Mouse (Mus musculus) heart, adult 2 months (tissue): ENCODE results near the gene Olfr331. TPM values are rescaled to one million over a fixed set of nuclear protein-coding genes. Genes with fewer than 3 reads are reported as not detected.

Experiments
- DNase-seq, 2 experiments: peaks; one replicate each; pipeline ENCODE4 v3.0.0; 2021
- H3K27ac ChIP-seq: fragments of 200-600 bp; 2 replicates; pipeline ENCODE4 v1.8.1; 2022
- H3K27me3 ChIP-seq: fragments of 200-500 bp; 2 replicates; pipeline ENCODE4 v1.6.1; 2012; ENCODE audit warnings: mild to moderate bottlenecking, low read length, inconsistent platforms, mixed read lengths; ENCODE audit not compliant: control insufficient read depth, insufficient read depth
- H3K36me3 ChIP-seq: fragments of 200-500 bp; 2 replicates; pipeline ENCODE4 v1.6.1; 2012; ENCODE audit warnings: low read length, inconsistent platforms; ENCODE audit not compliant: control insufficient read depth, insufficient read depth
- H3K4me1 ChIP-seq: fragments of 200-500 bp; 2 replicates; pipeline ENCODE4 v1.6.1; 2011; ENCODE audit warnings: low read length; ENCODE audit not compliant: control insufficient read depth, insufficient read depth
- H3K4me3 ChIP-seq: fragments of 200-600 bp; 2 replicates; pipeline ENCODE4 v1.8.1; 2022
- H3K79me2 ChIP-seq: fragments of 200-500 bp; replicated peaks from 2 replicates; pipeline ENCODE4 v1.6.1; 2012; ENCODE audit warnings: mild to moderate bottlenecking, inconsistent platforms, low read length, moderate library complexity, mixed read lengths; ENCODE audit not compliant: control insufficient read depth, insufficient read depth
- H3K9ac ChIP-seq: fragments of 200-500 bp; 2 replicates; pipeline ENCODE4 v1.6.1; 2012; ENCODE audit warnings: low read depth, mild to moderate bottlenecking, control low read depth, inconsistent platforms, low read length, mixed read lengths
- CTCF ChIP-seq: fragments of 200-600 bp; IDR thresholded peaks from 2 replicates; pipeline ENCODE4 v1.8.1; 2022; ENCODE audit warnings: antibody characterized with exemption, mild to moderate bottlenecking, moderate library complexity
- EP300 ChIP-seq: fragments of 200-500 bp; IDR thresholded peaks from 2 replicates; pipeline ENCODE4 v1.6.1; 2011; ENCODE audit warnings: low read depth, low read length, control low read depth; ENCODE audit not compliant: insufficient read depth
- POLR2A ChIP-seq: fragments of 200-500 bp; IDR thresholded peaks from 2 replicates; pipeline ENCODE4 v1.6.1; 2011; ENCODE audit warnings: mild to moderate bottlenecking, low read depth, low read length, control low read depth; ENCODE audit not compliant: insufficient read depth
- WGBS: fragments of 180-500 bp; shearing (Covaris S2); methylation state at CpG from one replicate; pipeline ENCODE4 v1.1.7; 2018; 5-methylcytosine and 5-hydroxymethylcytosine counted together
- intact Hi-C: fragments of 180-260 bp; cut with DNase I; formaldehyde crosslinking; loops from one replicate; pipeline ENCODE4 v1.15.1; 2025
- polyA plus RNA-seq: library from polyadenylated mRNA; depleted of rRNA; stranded (reverse); fragments of >200 nt; gene quantifications from 2 replicates; pipeline ENCODE4 v1.2.3, GENCODE M21; 2012; rRNA removed
- total RNA-seq, 2 experiments: library from RNA; stranded (reverse); gene quantifications; 2 replicates each; pipeline ENCODE4 v1.2.3; 2021

Gene Olfr331
- total and polyA plus RNA-seq, 3 experiments, result not detected

DNA sequence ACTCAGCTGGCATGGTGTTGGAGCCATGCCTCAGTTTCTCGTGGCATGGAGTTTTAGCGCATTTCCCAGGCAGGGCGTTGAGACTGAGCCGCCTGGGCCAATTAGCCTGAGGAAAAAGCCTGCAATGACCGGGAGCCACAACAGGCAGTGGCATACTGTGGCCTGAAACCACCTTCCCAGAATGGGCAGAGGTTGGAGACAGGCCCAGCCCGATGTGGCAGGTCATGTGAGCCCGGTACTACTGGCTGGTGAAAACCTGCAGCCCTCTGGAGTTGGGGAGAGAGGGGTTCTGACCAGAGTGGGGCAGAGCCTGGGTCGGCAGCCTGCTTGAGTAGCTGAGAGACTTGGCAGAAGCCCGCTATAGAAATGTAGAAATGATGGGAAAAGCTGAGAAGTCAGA is 3.6 kb downstream of the Olfr331 start:
- H3K27me3 ChIP-seq, result no peaks in the 10 kb centered on the region
- H3K9ac ChIP-seq, result no peak overlapping the region
- WGBS, result 50% methylated on average over 9 of the region's 9 CpGs
- peak; percentile 48 to 67 for DNase-seq
- intact Hi-C loops, result loop anchor here (1.0 to 10.0 kb wide), 3 partner anchors 96 to 197 kb away; partner anchors contain the start of gene Olfr323
- no peak overlapping the region for H3K4me3 ChIP-seq
- no peak overlapping the region; the same call in 1 of the 2 replicates for H3K27ac ChIP-seq
- no peaks in the 10 kb centered on the region for H3K79me2 ChIP-seq
- no peak for TF ChIP-seq CTCF
- no peak for TF ChIP-seq POLR2A
- no peak for TF ChIP-seq EP300
- no peaks in the 10 kb centered on the region for H3K4me1 ChIP-seq
- H3K36me3 ChIP-seq, result no peaks in the 10 kb centered on the region

GRCm38 (mm10) chr11:58492455-58492854 is 9.9 kb downstream of the Olfr331 start, which contains the start of gene Olfr332:
TSS of gene Olfr332 (minus strand) at chr11:58492555.
- H3K27ac ChIP-seq, result no peak within 1 kb of the TSS
- no peaks in the 10 kb centered on the region for H3K79me2 ChIP-seq
- 57% methylated on average over 2 of the region's 2 CpGs for WGBS
- DNase-seq, result no peak
- H3K9ac ChIP-seq, result no peak within 1 kb of the TSS
- no peak for TF ChIP-seq POLR2A
- TF ChIP-seq CTCF, result no peak
- TF ChIP-seq EP300, result no peak
- intact Hi-C loops, result loop anchor here (10.0 kb wide), 1 partner anchor 142 kb away; the partner anchor contains the start of gene Olfr323
- H3K36me3 ChIP-seq, result no peaks in the 10 kb centered on the region
- no peaks in the 10 kb centered on the region for H3K4me1 ChIP-seq
- no peaks in the 10 kb centered on the region for H3K27me3 ChIP-seq
- H3K4me3 ChIP-seq, result no peak within 1 kb of the TSS

DNA sequence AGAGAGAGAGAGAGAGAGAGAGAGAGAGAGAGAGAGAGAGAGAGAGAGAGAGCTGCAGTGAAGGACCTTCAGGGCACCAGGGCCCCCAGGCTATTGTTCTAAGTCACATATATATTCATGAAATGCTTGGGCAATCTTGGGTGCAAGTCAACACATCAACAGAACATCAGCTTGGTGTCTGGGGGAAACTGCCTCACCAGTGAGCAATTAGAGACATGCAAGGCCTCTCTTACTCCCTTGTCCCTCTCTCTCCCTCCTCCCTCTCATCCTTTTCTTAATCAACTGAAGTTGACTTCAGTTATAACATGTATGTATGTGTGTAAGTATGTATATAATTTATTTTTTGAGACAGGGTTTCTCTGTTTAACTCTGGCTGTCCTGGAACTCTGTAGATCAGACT is 40.2 kb downstream of the Olfr331 start, which contains the start of gene Olfr30:
Gene Olfr30, minus strand, starts transcription at position 101 of the 400 bp plus-strand sequence.
- Histone ChIP-seq H3K9ac (no peak within 1 kb of the TSS), H3K27me3 (no peaks in the 10 kb centered on the region), H3K36me3 (no peaks in the 10 kb centered on the region), H3K27ac (no peak within 1 kb of the TSS), H3K4me3 (no peak within 1 kb of the TSS), H3K4me1 (no peaks in the 10 kb centered on the region), H3K79me2 (no peaks in the 10 kb centered on the region)
- intact Hi-C loops, result no loop called here
- no peak for TF ChIP-seq EP300
- DNase-seq, result no peak

DNA sequence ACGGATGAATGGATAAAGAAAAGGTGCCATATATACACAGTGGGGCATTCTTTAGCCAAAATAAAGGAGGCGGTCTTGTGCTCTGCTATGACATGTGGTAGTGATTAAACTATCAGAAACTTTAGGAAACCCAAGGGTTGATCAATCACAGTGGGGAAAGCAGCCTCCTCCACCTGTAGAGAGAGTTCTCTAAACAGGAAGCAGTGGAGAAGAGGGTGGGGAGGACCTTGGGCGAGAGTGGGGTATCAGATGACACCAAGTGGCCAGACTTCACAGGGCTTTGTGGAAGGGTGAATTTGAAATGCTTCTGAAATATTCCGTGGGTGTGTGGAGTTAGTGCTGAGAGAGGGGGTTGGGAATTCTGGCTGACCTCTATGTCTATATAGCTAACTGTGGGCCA is 48.8 kb downstream of the Olfr331 start:
- intact Hi-C loops, result no loop called here
- H3K4me3 ChIP-seq, result no peak overlapping the region
- H3K9ac ChIP-seq, result no peak overlapping the region
- no peak overlapping the region for H3K27ac ChIP-seq
- DNase-seq, result no peak
- H3K27me3 ChIP-seq, result no peaks in the 10 kb centered on the region
- H3K4me1 ChIP-seq, result no peaks in the 10 kb centered on the region
- H3K36me3 ChIP-seq, result no peaks in the 10 kb centered on the region
- TF ChIP-seq EP300, result no peak
- TF ChIP-seq CTCF, result no peak
- TF ChIP-seq POLR2A, result no peak
- WGBS, result 49% methylated on average over 4 of the region's 4 CpGs
- no peaks in the 10 kb centered on the region for H3K79me2 ChIP-seq

DNA sequence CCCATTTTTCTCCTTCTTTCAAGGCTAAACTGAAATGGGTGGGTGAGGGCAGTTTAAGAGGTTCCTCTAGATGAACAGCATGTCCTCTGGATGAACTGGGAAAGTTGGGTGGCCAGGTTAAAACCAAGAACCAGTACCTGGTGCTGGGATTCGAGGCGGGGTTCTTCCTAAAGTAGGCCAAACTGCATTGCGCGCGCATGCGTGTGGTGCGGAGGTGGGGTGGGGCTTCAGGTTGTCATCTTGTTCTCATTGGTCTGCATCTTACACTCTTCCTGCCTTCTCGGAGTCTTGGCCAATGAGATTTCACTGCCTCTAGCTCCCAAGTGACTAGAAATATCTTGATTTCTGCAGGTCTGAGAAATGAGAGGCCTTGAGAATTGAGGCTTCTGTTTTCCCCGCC is 49.6 kb downstream of the Olfr331 start, which contains the start of gene Lypd9:
Gene Lypd9, minus strand, starts transcription at position 165 of the 400 bp plus-strand sequence.
- Histone ChIP-seq H3K9ac (no peak within 1 kb of the TSS), H3K27ac (no peak within 1 kb of the TSS), H3K4me1 (no peaks in the 10 kb centered on the region), H3K4me3 (no peak within 1 kb of the TSS), H3K36me3 (no peaks in the 10 kb centered on the region), H3K79me2 (no peaks in the 10 kb centered on the region), H3K27me3 (no peaks in the 10 kb centered on the region)
- no peak for TF ChIP-seq EP300
- TF ChIP-seq CTCF, result no peak
- no peak for TF ChIP-seq POLR2A
- WGBS, result 94% methylated on average over 9 of the region's 9 CpGs
- intact Hi-C loops, result no loop called here
- no peak for DNase-seq

Other genes with a start within 250 kb of the Olfr331 start
- not detected for gene 4930438A08Rik, start 227.8 kb downstream of the Olfr331 start, total RNA-seq
- gene 4930438A08Rik, start 227.8 kb downstream of the Olfr331 start, polyA plus RNA-seq, result not detected in 2 replicates
- gene Zfp692, start 195.5 kb downstream of the Olfr331 start, total RNA-seq, result 1 to 10 TPM; 3.1 to 4.4 TPM
- gene Zfp692, start 195.5 kb downstream of the Olfr331 start, polyA plus RNA-seq, result 9.8 and 11.3 TPM in 2 replicates
- 10 to 100 TPM; 41.9 to 48.7 TPM for gene Zfp672, start 172.2 kb downstream of the Olfr331 start, total RNA-seq
- gene Zfp672, start 172.2 kb downstream of the Olfr331 start, polyA plus RNA-seq, result 33.8 and 38.4 TPM in 2 replicates
- gene Sh3bp5l, start 171.8 kb downstream of the Olfr331 start, total RNA-seq, result 10 to 100 TPM; 28.4 to 33.9 TPM
- 22.8 and 30.4 TPM in 2 replicates for gene Sh3bp5l, start 171.8 kb downstream of the Olfr331 start, polyA plus RNA-seq
- gene Lypd8, start 123.5 kb downstream of the Olfr331 start, total RNA-seq, result not detected
- 0.56 and 0.62 TPM in 2 replicates for gene Lypd8, start 123.5 kb downstream of the Olfr331 start, polyA plus RNA-seq
- not detected for gene 1810065E05Rik, start 81.5 kb downstream of the Olfr331 start, total RNA-seq
- not detected in 2 replicates for gene 1810065E05Rik, start 81.5 kb downstream of the Olfr331 start, polyA plus RNA-seq
- gene Gm12253, start 70.0 kb downstream of the Olfr331 start, total RNA-seq, result not detected
- gene Gm12253, start 70.0 kb downstream of the Olfr331 start, polyA plus RNA-seq, result not detected in 2 replicates
- gene Lypd9, start 49.6 kb downstream of the Olfr331 start, total RNA-seq, result not detected
- gene Lypd9, start 49.6 kb downstream of the Olfr331 start, polyA plus RNA-seq, result not detected in 2 replicates
- gene Olfr30, start 40.3 kb downstream of the Olfr331 start, total RNA-seq, result not detected
- not detected in 2 replicates for gene Olfr30, start 40.3 kb downstream of the Olfr331 start, polyA plus RNA-seq
- gene Olfr332, start 10.0 kb downstream of the Olfr331 start, total RNA-seq, result not detected
- gene Olfr332, start 10.0 kb downstream of the Olfr331 start, polyA plus RNA-seq, result not detected in 2 replicates
- not detected for gene Olfr330, start 32.3 kb upstream of the Olfr331 start, total RNA-seq
- not detected in 2 replicates for gene Olfr330, start 32.3 kb upstream of the Olfr331 start, polyA plus RNA-seq
- gene Olfr329-ps, start 43.9 kb upstream of the Olfr331 start, total RNA-seq, result not detected
- 0.15 and 0.27 TPM in 2 replicates for gene Olfr329-ps, start 43.9 kb upstream of the Olfr331 start, polyA plus RNA-seq
- gene Olfr328, start 53.1 kb upstream of the Olfr331 start, total RNA-seq, result not detected
- not detected in 2 replicates for gene Olfr328, start 53.1 kb upstream of the Olfr331 start, polyA plus RNA-seq
- gene Olfr224, start 68.0 kb upstream of the Olfr331 start, total RNA-seq, result not detected
- gene Olfr224, start 68.0 kb upstream of the Olfr331 start, polyA plus RNA-seq, result 0.61 and 1.3 TPM in 2 replicates
- gene Olfr325, start 75.2 kb upstream of the Olfr331 start, total RNA-seq, result not detected
- not detected in 2 replicates for gene Olfr325, start 75.2 kb upstream of the Olfr331 start, polyA plus RNA-seq
- gene Olfr324, start 92.5 kb upstream of the Olfr331 start, total RNA-seq, result not detected
- not detected in 2 replicates for gene Olfr324, start 92.5 kb upstream of the Olfr331 start, polyA plus RNA-seq
- gene 2210407C18Rik, start 113.5 kb upstream of the Olfr331 start, total RNA-seq, result 10 to 100 TPM in 1 of 2 experiments, 1 to 10 TPM in 1; 7.6 to 11.4 TPM
- gene 2210407C18Rik, start 113.5 kb upstream of the Olfr331 start, polyA plus RNA-seq, result 1.5 and 3.6 TPM in 2 replicates
- gene Olfr323, start 127.9 kb upstream of the Olfr331 start, total RNA-seq, result not detected
- not detected in 2 replicates for gene Olfr323, start 127.9 kb upstream of the Olfr331 start, polyA plus RNA-seq
- gene Trim58, start 137.9 kb upstream of the Olfr331 start, total RNA-seq, result under 1 TPM in 1 of 2 experiments, not detected in 1; 0.20 TPM
- gene Trim58, start 137.9 kb upstream of the Olfr331 start, polyA plus RNA-seq, result 0.06 TPM in 1 of 2 replicates, not detected in the other
- gene Olfr322, start 156.2 kb upstream of the Olfr331 start, total RNA-seq, result not detected
- not detected in 2 replicates for gene Olfr322, start 156.2 kb upstream of the Olfr331 start, polyA plus RNA-seq
- gene Olfr320, start 178.5 kb upstream of the Olfr331 start, total RNA-seq, result not detected
- gene Olfr320, start 178.5 kb upstream of the Olfr331 start, polyA plus RNA-seq, result not detected in 2 replicates
- not detected for gene Olfr319, start 196.6 kb upstream of the Olfr331 start, total RNA-seq
- not detected in 2 replicates for gene Olfr319, start 196.6 kb upstream of the Olfr331 start, polyA plus RNA-seq
- not detected for gene Olfr318, start 221.4 kb upstream of the Olfr331 start, total RNA-seq
- not detected in 2 replicates for gene Olfr318, start 221.4 kb upstream of the Olfr331 start, polyA plus RNA-seq
- gene Olfr317, start 236.6 kb upstream of the Olfr331 start, total RNA-seq, result not detected
- not detected in 2 replicates for gene Olfr317, start 236.6 kb upstream of the Olfr331 start, polyA plus RNA-seq